In genomic region chr19:47631799-47632198, GRCm38 (mm10) we compare ENCODE assay signal across 25 mouse cellular contexts.
"Had no signal": no experiment of that assay in that cellular context is flagged by ENCODE, and none has a peak within 500 bp of the region (broad histone marks: within the 10 kb centered on the region; RNA-seq: fewer than 3 reads in every experiment).

No protein-coding gene starts in this region.

- H3K4me2 ChIP-seq: heart, embryonic 12.5 days; hindbrain, embryonic 12.5 days; hindbrain, embryonic 14.5 days; kidney, embryonic 15.5 days; limb, embryonic 13.5 days; limb, embryonic 15.5 days; liver, embryonic 12.5 days had no signal

- H3K9me3 ChIP-seq: heart, embryonic 10.5 days; heart, embryonic 12.5 days; hindbrain, embryonic 10.5 days; hindbrain, embryonic 12.5 days; kidney, embryonic 15.5 days; limb, embryonic 13.5 days; limb, embryonic 15.5 days; liver, embryonic 12.5 days had no signal

- H3K4me1 ChIP-seq: heart, embryonic 10.5 days; heart, embryonic 12.5 days; hindbrain, embryonic 10.5 days; hindbrain, embryonic 12.5 days; kidney, embryonic 15.5 days; limb, embryonic 13.5 days; limb, embryonic 15.5 days; liver, embryonic 12.5 days had no signal

- DNase-seq: gastrocnemius, adult 2 months; gastrocnemius, postnatal 10 days; gastrocnemius, postnatal 25 days; heart, adult 18-20 months; heart, postnatal 10 days; heart, postnatal 4 days; kidney, postnatal 10 days; kidney, postnatal 25 days; layer of hippocampus, postnatal 36 days; left cerebral cortex, postnatal 4 days had no signal

- ATAC-seq: forebrain, embryonic 16.5 days; hindbrain, embryonic 16.5 days; inflammation-experienced regulatory T-cells, adult 6 months; intestine, embryonic 16.5 days; liver, embryonic 12.5 days had no signal

- H3K4me3 ChIP-seq: gastrocnemius, adult 2 months; heart, embryonic 10.5 days; heart, embryonic 12.5 days; hindbrain, embryonic 10.5 days; hindbrain, embryonic 12.5 days; kidney, embryonic 15.5 days; layer of hippocampus, adult 2 months; limb, embryonic 13.5 days; limb, embryonic 15.5 days; liver, embryonic 12.5 days had no signal

- H3K27ac ChIP-seq: gastrocnemius, adult 2 months; heart, embryonic 10.5 days; hindbrain, embryonic 10.5 days; hindbrain, embryonic 12.5 days; hindbrain, embryonic 14.5 days; kidney, embryonic 15.5 days; layer of hippocampus, adult 2 months; limb, embryonic 13.5 days; limb, embryonic 15.5 days; liver, embryonic 12.5 days; liver, embryonic 14.5 days had no signal

- H3K9ac ChIP-seq: heart, embryonic 12.5 days; hindbrain, embryonic 12.5 days; hindbrain, embryonic 14.5 days; kidney, embryonic 15.5 days; limb, embryonic 13.5 days; limb, embryonic 15.5 days; liver, embryonic 12.5 days; liver, embryonic 14.5 days had no signal

- H3K36me3 ChIP-seq: hindbrain, embryonic 12.5 days had no signal

- H3K27me3 ChIP-seq: heart, embryonic 12.5 days; hindbrain, embryonic 12.5 days; kidney, embryonic 15.5 days; limb, embryonic 13.5 days; limb, embryonic 15.5 days; liver, embryonic 12.5 days had no signal
